Mouse (Mus musculus): Measurements from ENCODE around the gene Cmss1.

- TF ChIP-seq POLR2A (IDR thresholded peaks at IDR 0.05; ENCODE audit: borderline replicate concordance, extremely low read depth, insufficient read depth, insufficient read length, poor library complexity, severe bottlenecking) (no peak), CTCF (IDR thresholded peaks at IDR 0.05; ENCODE audit: borderline replicate concordance, extremely low read depth, insufficient read depth, insufficient read length) (peak; percentile 68)
Observed at GRCm38 (mm10) chr16:57593422-57594157, 13.1 kb downstream of the Cmss1 start.
